Mouse (Mus musculus) neutrophil, adult 5-6 weeks (primary cell): ENCODE results near the gene Mafg. TPM values are rescaled to one million over a fixed set of nuclear protein-coding genes. Genes with fewer than 3 reads are reported as not detected.
A peak's percentile ranks its signal among the peaks of the same experiment; 100 is the strongest.
"Not testable (repeated sequence)": the region's sequence is repeated elsewhere in the genome, so short reads cannot be mapped to it uniquely, and the experiment has no call there.

Experiments used
- ATAC-seq: fragments of 151-379, 151-347 bp; 2 replicates; pipeline ENCODE4 v1.8.0; 2017; ENCODE audit warnings: mild to moderate bottlenecking, moderate TSS enrichment; ENCODE audit not compliant: insufficient number of reproducible peaks, poor library complexity, low FRiP score, severe bottlenecking; ENCODE audit errors: extremely low read depth
- total RNA-seq: library from RNA; stranded (forward); fragments of 200-1000 nt; gene quantifications from 2 replicates; pipeline ENCODE4 v1.2.3, GENCODE M21; 2017

The Mafg gene
- total RNA-seq, 1 experiment from 2014 or later, result 33.5 TPM

DNA sequence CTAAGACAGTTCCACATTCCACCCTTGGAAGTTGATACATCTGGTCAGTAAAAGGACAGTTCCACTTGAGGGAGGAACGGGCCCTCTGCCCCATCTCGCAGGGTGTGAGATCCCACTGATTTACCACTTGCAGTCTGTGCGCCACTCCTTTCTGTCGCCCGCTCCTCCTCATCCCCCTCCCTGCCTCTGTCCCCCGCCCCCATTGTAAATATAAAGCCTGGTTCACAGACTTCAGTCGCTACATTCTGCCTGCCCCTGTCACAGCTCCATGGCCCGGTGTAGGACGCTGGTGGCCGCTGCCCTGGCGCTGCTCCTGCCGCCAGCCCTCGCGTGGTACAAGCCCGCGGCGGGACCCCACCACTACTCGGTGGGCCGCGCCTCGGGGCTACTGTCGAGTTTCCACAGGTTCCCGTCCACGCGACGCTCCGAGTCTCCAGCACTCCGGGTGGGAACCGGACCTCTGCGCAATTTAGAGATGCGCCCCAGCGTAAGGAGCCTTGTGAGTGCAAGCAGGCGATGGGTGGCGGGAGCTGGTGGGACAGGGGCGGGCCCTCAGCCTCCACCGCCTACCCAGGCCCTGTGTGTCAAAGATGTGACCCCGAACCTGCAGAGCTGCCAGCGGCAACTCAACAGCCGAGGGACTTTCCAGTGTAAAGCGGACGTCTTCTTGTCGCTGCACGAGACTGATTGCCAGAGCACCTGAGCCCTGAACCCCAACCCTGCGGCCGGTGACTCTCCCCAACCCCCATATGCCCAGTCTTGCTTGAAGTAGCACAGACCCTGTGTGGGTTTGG lies 25.0 kb downstream of the Mafg start, which contains the start of gene Npb:
Gene Npb (plus strand): TSS at position 237 of the 794 bp plus-strand sequence.
- no peak for ATAC-seq

DNA sequence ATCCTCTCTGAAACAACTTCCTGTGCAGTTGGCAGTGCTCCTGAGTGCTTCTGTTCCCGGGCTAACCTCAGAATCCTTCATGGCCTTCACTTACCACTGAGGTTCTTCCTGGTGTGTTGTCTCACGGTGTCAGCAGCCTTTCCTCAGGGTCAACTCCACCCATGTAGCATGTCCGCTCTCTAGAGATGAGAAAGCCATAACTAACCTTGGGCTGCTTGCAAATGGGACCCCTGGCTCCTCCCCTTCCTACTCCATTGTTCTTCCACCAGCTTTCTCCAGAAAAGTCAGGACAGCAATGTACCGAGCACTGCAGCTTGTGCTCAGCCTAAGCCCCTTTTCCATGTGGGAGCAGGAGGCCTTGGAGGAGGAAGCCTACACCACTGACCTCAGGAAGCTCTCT lies 26.6 kb downstream of the Mafg start:
- ATAC-seq, result no peak

DNA sequence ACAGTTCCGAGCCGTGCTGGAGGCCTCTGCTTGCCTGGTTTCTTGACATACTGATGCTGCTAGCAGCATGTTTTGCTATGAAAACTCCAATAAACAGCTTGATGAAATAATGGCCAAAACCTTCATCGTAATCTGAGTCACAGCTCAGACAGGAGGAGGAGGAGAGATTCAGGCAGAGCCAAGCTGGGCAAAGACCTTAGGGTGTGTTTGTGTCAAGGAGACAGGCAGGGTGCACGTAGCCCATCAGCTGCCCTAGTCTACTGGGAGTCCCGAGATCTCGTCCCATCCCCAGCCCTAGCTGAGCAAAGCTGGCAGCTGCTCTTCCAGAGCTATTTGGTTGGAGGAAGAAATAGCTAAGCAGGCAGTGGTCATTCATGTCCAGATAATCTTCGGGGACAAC lies 27.7 kb downstream of the Mafg start:
- ATAC-seq, result no peak

GRCm38 (mm10) chr11:120603545-120603944 lies 29.9 kb downstream of the Mafg start:
- ATAC-seq, result no peak

GRCm38 (mm10) chr11:120600716-120601115 lies 32.7 kb downstream of the Mafg start:
- no peak for ATAC-seq

- ATAC-seq, result no peak
Observed at GRCm38 (mm10) chr11:120598990-120599549, 34.3 kb downstream of the Mafg start.

GRCm38 (mm10) chr11:120598283-120598989 lies 35.0 kb downstream of the Mafg start, which contains the start of the genes Alyref and Anapc11:
Alyref (minus strand) TSS chr11:120598365.
Anapc11 (plus strand) TSS chr11:120598421.
- peak; percentile 92 for ATAC-seq

- no peak for ATAC-seq
Observed at GRCm38 (mm10) chr11:120597240-120598235, 35.9 kb downstream of the Mafg start.

GRCm38 (mm10) chr11:120588531-120588930 lies 44.9 kb downstream of the Mafg start:
- no peak for ATAC-seq

DNA sequence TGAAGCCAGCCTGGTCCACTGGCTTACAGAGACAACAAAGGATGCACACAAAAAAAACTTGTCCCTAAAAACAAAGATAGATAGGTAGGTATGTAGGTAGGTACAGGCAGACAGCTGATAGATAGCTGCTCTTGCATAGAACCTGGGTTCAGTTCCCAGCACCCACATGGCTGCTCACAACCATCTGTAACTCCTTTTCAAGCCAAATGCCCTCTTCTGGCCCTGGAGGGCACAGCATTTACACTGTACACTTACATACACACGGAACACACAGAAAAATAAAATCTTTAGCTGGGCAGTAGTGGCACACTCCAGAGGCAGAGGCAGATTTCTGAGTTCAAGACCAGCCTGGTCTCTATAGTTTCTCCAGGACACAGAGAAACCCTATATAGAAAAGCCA lies 49.5 kb downstream of the Mafg start:
- no peak for ATAC-seq

DNA sequence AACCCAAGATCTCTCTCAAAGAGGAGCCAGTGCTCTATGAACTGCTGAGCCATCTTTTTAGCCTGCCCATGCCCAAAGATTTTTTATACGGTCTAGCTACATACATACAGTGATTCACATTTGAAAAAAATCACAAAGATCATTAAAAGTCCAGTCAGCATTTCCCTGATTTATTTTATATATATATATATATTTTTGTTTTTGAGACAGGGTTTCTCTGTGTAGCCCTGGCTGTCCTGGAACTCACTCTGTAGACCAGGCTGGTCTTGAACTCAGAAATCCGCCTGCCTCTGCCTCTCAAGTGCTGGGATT lies 50.5 kb downstream of the Mafg start:
- ATAC-seq, result not testable (repeated sequence)

GRCm38 (mm10) chr11:120582268-120582981 lies 51.0 kb downstream of the Mafg start:
- peak; percentile 27; the same call in 1 of the 2 replicates for ATAC-seq

DNA sequence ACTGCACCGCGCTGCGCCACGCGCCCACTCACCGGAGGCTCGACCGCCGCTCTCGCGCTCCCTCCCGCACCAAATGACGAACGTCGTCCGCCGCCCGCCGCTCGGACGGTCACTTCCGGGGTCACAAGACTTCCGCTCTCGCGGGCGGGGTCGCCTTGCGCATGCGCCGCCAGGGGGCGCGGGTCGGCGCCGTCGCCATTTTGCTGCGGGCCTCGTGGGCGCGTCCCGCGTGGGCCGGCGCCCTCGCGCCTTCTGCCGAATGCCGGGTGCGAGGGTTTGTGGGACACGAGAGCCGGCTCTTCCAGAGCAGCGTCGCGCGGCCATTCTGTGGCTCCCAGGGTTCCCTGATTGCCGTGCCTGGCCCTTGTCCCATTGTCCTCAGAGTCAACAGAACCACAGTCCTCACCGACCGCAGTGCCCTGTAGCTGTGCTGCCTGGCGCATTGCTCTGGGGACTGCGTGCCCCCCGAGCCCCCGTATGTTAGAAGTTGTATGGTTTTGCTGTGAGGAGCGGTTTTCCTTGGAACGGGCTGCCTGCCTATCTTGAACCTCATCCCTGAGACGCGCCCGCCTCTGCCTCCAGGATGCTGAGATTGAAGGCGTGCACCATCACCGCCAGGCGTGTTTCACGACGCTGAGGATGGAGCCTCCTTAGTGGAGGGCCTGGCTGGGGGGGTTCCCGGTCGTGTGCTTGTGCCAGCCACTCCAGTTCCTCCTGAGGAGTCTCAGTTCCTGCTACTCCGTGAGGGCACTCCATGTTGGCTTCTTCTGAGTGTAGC lies 51.7 kb downstream of the Mafg start, which contains the start of gene Arhgdia:
Gene Arhgdia (minus strand): TSS at position 135 of the 778 bp plus-strand sequence.
- ATAC-seq, result peak; percentile 23; the same call in 1 of the 2 replicates

DNA sequence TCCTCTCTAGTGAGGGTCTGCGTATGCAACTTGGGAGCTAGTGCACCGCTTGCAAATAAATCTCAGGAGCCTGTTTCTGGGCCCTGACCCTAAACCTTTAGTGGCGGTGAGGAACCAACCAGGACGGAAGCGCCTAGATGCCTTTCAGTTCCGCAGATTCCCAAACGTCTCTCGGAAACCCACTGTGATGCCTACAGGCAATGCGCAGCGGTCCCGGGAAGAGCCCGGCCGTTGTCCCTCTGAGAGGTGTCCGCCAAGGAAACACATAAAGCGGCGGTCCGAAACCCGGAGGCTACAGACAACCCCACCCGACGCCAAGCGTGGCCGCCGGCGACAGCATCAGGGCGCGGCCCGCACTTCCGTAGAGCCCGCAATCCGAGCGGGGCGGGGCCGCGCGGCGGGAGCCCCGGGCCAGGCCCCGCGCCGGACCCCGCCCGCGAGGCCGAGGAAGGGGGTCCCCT lies 52.5 kb downstream of the Mafg start:
- ATAC-seq, result no peak

- peak; percentile 55 for ATAC-seq
Observed at GRCm38 (mm10) chr11:120580190-120580589, 53.2 kb downstream of the Mafg start.

- peak; percentile 28; the same call in 1 of the 2 replicates for ATAC-seq
Observed at GRCm38 (mm10) chr11:120579316-120580107, 53.9 kb downstream of the Mafg start.
